ENCODE assay signal across 8 mouse cellular contexts in the genomic region with DNA sequence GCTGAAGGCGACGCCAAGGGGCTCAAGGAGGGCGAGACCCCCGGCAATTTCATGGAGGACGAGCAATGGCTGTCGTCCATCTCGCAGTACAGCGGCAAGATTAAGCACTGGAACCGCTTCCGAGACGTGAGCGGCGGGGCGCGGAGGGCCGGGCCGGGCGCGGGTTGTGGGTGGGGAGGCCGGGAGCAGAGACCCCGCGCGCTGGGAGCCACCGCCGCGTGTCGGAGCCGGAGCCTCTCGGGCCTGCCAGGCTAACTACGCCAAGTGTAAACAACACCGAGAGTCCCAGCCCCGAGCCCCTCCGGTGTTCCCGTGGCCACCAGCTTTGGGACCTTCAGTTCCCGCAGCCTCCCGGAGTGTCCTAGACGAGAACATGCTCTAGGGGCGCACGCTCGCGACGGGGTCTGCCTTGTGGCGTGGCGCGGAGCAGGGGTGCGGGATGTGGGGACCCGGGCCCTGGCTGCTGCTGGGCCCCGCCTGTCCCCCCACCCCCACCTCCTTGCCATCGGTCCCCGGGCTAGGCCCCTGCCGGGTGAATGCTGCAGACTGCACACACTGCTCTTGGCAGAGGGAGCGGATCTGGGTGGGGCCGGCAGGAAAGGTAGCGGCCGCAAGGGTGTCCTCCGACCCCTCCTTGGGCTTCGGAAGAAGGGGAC. TPM values are rescaled to one million over a fixed set of nuclear protein-coding genes. Genes with fewer than 3 reads are reported as not detected.
DNase-seq lines count a peak whose midpoint lies in the region; ATAC-seq lines count a peak whose summit lies in the region.

No protein-coding gene starts in this region.

- peak overlapping the region; percentile 65 for H3K4me3 ChIP-seq in embryonic facial prominence, embryonic 10.5 days
- peak overlapping the region; percentile 51 for H3K4me3 ChIP-seq in heart, embryonic 12.5 days

- under 1% methylated on average over 57 of the region's 57 CpGs for WGBS in embryonic facial prominence, embryonic 10.5 days
- under 1% methylated on average over 57 of the region's 57 CpGs for WGBS in heart, embryonic 12.5 days

- DNase-seq in adrenal gland, adult 18-20 months (ENCODE audit: low spot score in 2 of 2), result peak; percentile 38
- DNase-seq in adrenal gland, postnatal 4 days (ENCODE audit: low spot score in 2 of 2), result no peak
- DNase-seq in embryonic facial prominence, embryonic 10.5 days (ENCODE audit: low spot score), result peak; percentile 76
- peak; percentile 65 for DNase-seq in kidney, postnatal 10 days
- DNase-seq in lung, postnatal 10 days, result peak; percentile 65
- DNase-seq in retina, postnatal 1 day, result peak; percentile 81

- ATAC-seq in activated CD4-positive, CD25-positive, alpha-beta regulatory T cell, adult 4 months, result peak; percentile 61
- ATAC-seq in heart, embryonic 12.5 days (ENCODE audit: insufficient number of reproducible peaks, low FRiP score), result peak; percentile 57

- H3K9me3 ChIP-seq in embryonic facial prominence, embryonic 10.5 days, result no peaks in the 10 kb centered on the region
- no peaks in the 10 kb centered on the region for H3K9me3 ChIP-seq in heart, embryonic 12.5 days (replicated peaks)

- H3K36me3 ChIP-seq in embryonic facial prominence, embryonic 10.5 days (replicated peaks), result no peaks in the 10 kb centered on the region
- H3K36me3 ChIP-seq in heart, embryonic 12.5 days, result no peaks in the 10 kb centered on the region

- peak overlapping the region; percentile 61 for H3K27ac ChIP-seq in embryonic facial prominence, embryonic 10.5 days (replicated peaks)
- H3K27ac ChIP-seq in heart, embryonic 12.5 days (ENCODE audit: poor library complexity, severe bottlenecking), result no peak overlapping the region

- peaks cover 88% of the 10 kb centered on the region for H3K27me3 ChIP-seq in embryonic facial prominence, embryonic 10.5 days (replicated peaks; ENCODE audit: low read depth, poor library complexity, severe bottlenecking)
- peaks cover 88% of the 10 kb centered on the region for H3K27me3 ChIP-seq in heart, embryonic 12.5 days (replicated peaks)

- peak overlapping the region; percentile 77 for H3K4me2 ChIP-seq in heart, embryonic 12.5 days

- peak overlapping the region; percentile 58 for H3K9ac ChIP-seq in heart, embryonic 12.5 days

- peaks cover 35% of the 10 kb centered on the region for H3K4me1 ChIP-seq in embryonic facial prominence, embryonic 10.5 days
- peaks cover 20% of the 10 kb centered on the region for H3K4me1 ChIP-seq in heart, embryonic 12.5 days (replicated peaks)

RNA-seq across cellular contexts. Expression of a gene that starts 0.6 kb away (rescaled TPM):
- 10 to 100 TPM; 41.7 to 51.4 TPM for total RNA-seq in adrenal gland, adult 18-20 months (2021)
- 10 to 100 TPM; 43.4 to 47.2 TPM for total RNA-seq in adrenal gland, postnatal 4 days (2021)
- 1 to 10 TPM; 3.9 to 5.3 TPM for polyA plus RNA-seq in activated CD4-positive, CD25-positive, alpha-beta regulatory T cell, adult 4 months (2017; shearing (Covaris generic))
- polyA plus RNA-seq in embryonic facial prominence, embryonic 10.5 days (2016; fragmentation: Nextera tagmentation; extraction: Ambion mirVana), result 8.6 and 8.9 TPM in 2 replicates
- 2.2 and 2.3 TPM in 2 replicates for polyA plus RNA-seq in heart, embryonic 12.5 days (2016; fragmentation: Nextera tagmentation; extraction: Ambion mirVana)

Comparison
In these comparisons a context has a peak if more than half of its experiments do, and no peak if none do; other contexts are left out.
1. DNase-seq: peak in adrenal gland, adult 18-20 months (2 of 2), embryonic facial prominence, embryonic 10.5 days (single experiment), kidney, postnatal 10 days (single experiment), lung, postnatal 10 days (single experiment) and retina, postnatal 1 day (single experiment); none in adrenal gland, postnatal 4 days (0 of 2).